Mouse (Mus musculus): ENCODE data around the gene Macrod2. TPM values are rescaled to one million over a fixed set of nuclear protein-coding genes. Genes with fewer than 3 reads are reported as not detected.

Macrod2 gene
- polyA plus RNA-seq, 1 experiment = 8.3 TPM

GRCm38 (mm10) chr2:141416855-141417544, 1021.9 kb downstream of the Macrod2 start:
- H3K4me3 ChIP-seq (ENCODE audit: insufficient read depth, low read depth, low read length) = no peak overlapping the region
- no peak overlapping the region for H3K27ac ChIP-seq (replicated peaks; ENCODE audit: low read depth, low read length)
- no peaks in the 10 kb centered on the region for H3K4me1 ChIP-seq (ENCODE audit: control insufficient read depth, insufficient read depth, insufficient read length, low read length)

- H3K4me1 ChIP-seq (ENCODE audit: control insufficient read depth, insufficient read depth, insufficient read length, low read length) = no peaks in the 10 kb centered on the region
- no peak overlapping the region for H3K4me3 ChIP-seq (ENCODE audit: insufficient read depth, low read depth, low read length)
- H3K27ac ChIP-seq (replicated peaks; ENCODE audit: low read depth, low read length) = no peak overlapping the region
Measured at GRCm38 (mm10) chr2:141419806-141420205, 1024.7 kb downstream of the Macrod2 start.

GRCm38 (mm10) chr2:141434084-141434483, 1039.0 kb downstream of the Macrod2 start:
- Histone ChIP-seq H3K4me1 (ENCODE audit: control insufficient read depth, insufficient read depth, insufficient read length, low read length) (no peaks in the 10 kb centered on the region), H3K4me3 (ENCODE audit: insufficient read depth, low read depth, low read length) (no peak overlapping the region), H3K27ac (replicated peaks; ENCODE audit: low read depth, low read length) (no peak overlapping the region)

- Histone ChIP-seq H3K27ac (replicated peaks; ENCODE audit: low read depth, low read length) (no peak overlapping the region), H3K4me1 (ENCODE audit: control insufficient read depth, insufficient read depth, insufficient read length, low read length) (no peaks in the 10 kb centered on the region), H3K4me3 (ENCODE audit: insufficient read depth, low read depth, low read length) (no peak overlapping the region)
Measured at GRCm38 (mm10) chr2:141434731-141435570, 1039.8 kb downstream of the Macrod2 start.

- H3K4me1 ChIP-seq (ENCODE audit: control insufficient read depth, insufficient read depth, insufficient read length, low read length) = no peaks in the 10 kb centered on the region
- no peak overlapping the region for H3K4me3 ChIP-seq (ENCODE audit: insufficient read depth, low read depth, low read length)
- H3K27ac ChIP-seq (replicated peaks; ENCODE audit: low read depth, low read length) = no peak overlapping the region
Measured at GRCm38 (mm10) chr2:141441896-141442295, 1046.8 kb downstream of the Macrod2 start.

GRCm38 (mm10) chr2:141449078-141449680, 1054.1 kb downstream of the Macrod2 start:
- no peak overlapping the region for H3K27ac ChIP-seq (replicated peaks; ENCODE audit: low read depth, low read length)
- no peaks in the 10 kb centered on the region for H3K4me1 ChIP-seq (ENCODE audit: control insufficient read depth, insufficient read depth, insufficient read length, low read length)
- no peak overlapping the region for H3K4me3 ChIP-seq (ENCODE audit: insufficient read depth, low read depth, low read length)

- Histone ChIP-seq H3K4me3 (ENCODE audit: insufficient read depth, low read depth, low read length) (no peak overlapping the region), H3K4me1 (ENCODE audit: control insufficient read depth, insufficient read depth, insufficient read length, low read length) (no peaks in the 10 kb centered on the region), H3K27ac (replicated peaks; ENCODE audit: low read depth, low read length) (no peak overlapping the region)
Measured at GRCm38 (mm10) chr2:141463946-141464345, 1068.8 kb downstream of the Macrod2 start.

GRCm38 (mm10) chr2:141472791-141473190, 1077.7 kb downstream of the Macrod2 start:
- Histone ChIP-seq H3K4me1 (ENCODE audit: control insufficient read depth, insufficient read depth, insufficient read length, low read length) (no peaks in the 10 kb centered on the region), H3K27ac (replicated peaks; ENCODE audit: low read depth, low read length) (no peak overlapping the region), H3K4me3 (ENCODE audit: insufficient read depth, low read depth, low read length) (no peak overlapping the region)

GRCm38 (mm10) chr2:141477585-141477984, 1082.5 kb downstream of the Macrod2 start:
- Histone ChIP-seq H3K4me1 (ENCODE audit: control insufficient read depth, insufficient read depth, insufficient read length, low read length) (no peaks in the 10 kb centered on the region), H3K27ac (replicated peaks; ENCODE audit: low read depth, low read length) (no peak overlapping the region), H3K4me3 (ENCODE audit: insufficient read depth, low read depth, low read length) (no peak overlapping the region)

- no peak overlapping the region for H3K27ac ChIP-seq (replicated peaks; ENCODE audit: low read depth, low read length)
- no peaks in the 10 kb centered on the region for H3K4me1 ChIP-seq (ENCODE audit: control insufficient read depth, insufficient read depth, insufficient read length, low read length)
- no peak overlapping the region for H3K4me3 ChIP-seq (ENCODE audit: insufficient read depth, low read depth, low read length)
Measured at GRCm38 (mm10) chr2:141490518-141490917, 1095.4 kb downstream of the Macrod2 start.

GRCm38 (mm10) chr2:141505451-141505850, 1110.3 kb downstream of the Macrod2 start:
- no peaks in the 10 kb centered on the region for H3K4me1 ChIP-seq (ENCODE audit: control insufficient read depth, insufficient read depth, insufficient read length, low read length)
- no peak overlapping the region for H3K4me3 ChIP-seq (ENCODE audit: insufficient read depth, low read depth, low read length)
- no peak overlapping the region for H3K27ac ChIP-seq (replicated peaks; ENCODE audit: low read depth, low read length)

GRCm38 (mm10) chr2:141507929-141508897, 1113.1 kb downstream of the Macrod2 start:
- Histone ChIP-seq H3K27ac (replicated peaks; ENCODE audit: low read depth, low read length) (no peak overlapping the region), H3K4me3 (ENCODE audit: insufficient read depth, low read depth, low read length) (no peak overlapping the region), H3K4me1 (ENCODE audit: control insufficient read depth, insufficient read depth, insufficient read length, low read length) (no peaks in the 10 kb centered on the region)

GRCm38 (mm10) chr2:141514976-141515375, 1119.9 kb downstream of the Macrod2 start:
- H3K27ac ChIP-seq (replicated peaks; ENCODE audit: low read depth, low read length) = no peak overlapping the region
- H3K4me1 ChIP-seq (ENCODE audit: control insufficient read depth, insufficient read depth, insufficient read length, low read length) = no peaks in the 10 kb centered on the region
- no peak overlapping the region for H3K4me3 ChIP-seq (ENCODE audit: insufficient read depth, low read depth, low read length)

- H3K4me3 ChIP-seq (ENCODE audit: insufficient read depth, low read depth, low read length) = no peak overlapping the region
- H3K4me1 ChIP-seq (ENCODE audit: control insufficient read depth, insufficient read depth, insufficient read length, low read length) = no peaks in the 10 kb centered on the region
- no peak overlapping the region for H3K27ac ChIP-seq (replicated peaks; ENCODE audit: low read depth, low read length)
Measured at GRCm38 (mm10) chr2:141522081-141522480, 1127.0 kb downstream of the Macrod2 start.
